Mouse (Mus musculus): ENCODE results near the gene Eipr1.

DNA sequence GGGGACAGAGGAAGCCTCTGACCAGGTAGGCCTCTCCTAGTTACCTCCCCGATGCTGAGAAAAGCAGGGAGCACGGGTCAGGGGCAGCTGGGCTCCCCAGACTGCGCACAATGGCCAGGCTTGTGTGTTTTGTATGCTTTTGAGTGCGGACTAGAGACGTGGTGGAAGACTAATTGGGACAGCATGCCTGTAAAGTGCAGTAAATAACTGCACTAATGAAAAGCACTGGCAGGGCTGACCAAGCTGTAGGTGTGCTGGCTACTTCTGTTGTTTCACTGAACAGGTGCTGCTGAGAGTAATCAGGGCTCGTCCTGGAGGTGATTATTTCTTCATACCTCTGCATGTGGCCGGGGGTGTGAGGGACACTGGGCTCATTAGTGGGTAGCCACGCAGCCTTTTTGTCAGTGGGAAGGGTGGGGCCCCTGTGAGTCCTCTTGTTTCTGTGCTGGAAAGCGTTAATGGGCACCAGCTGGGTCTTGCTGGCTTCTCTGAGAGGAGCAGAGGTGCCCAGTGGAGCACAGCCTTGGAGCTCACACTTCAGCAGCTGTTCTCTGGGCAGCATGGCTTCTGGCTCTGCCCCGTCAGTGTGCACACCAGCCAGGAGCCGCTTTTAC lies 48.3 kb downstream of the Eipr1 start:
- TF ChIP-seq TCF12 (IDR thresholded peaks at IDR 0.05; ENCODE audit: low read depth, low read length) (no peak), CTCF (conservative IDR thresholded peaks at IDR 0.05 in 1 of 2, IDR thresholded peaks at IDR 0.05 in 1 of 2; ENCODE audit: low read depth in 2 of 2, low read length in 2 of 2) (no peak), NRF1 (IDR thresholded peaks at IDR 0.05; ENCODE audit: low read depth, low read length) (no peak), MAX (IDR thresholded peaks at IDR 0.05; ENCODE audit: low read length) (no peak), POLR2A (IDR thresholded peaks at IDR 0.05; ENCODE audit: low read depth, low read length) (no peak), POLR2AphosphoS2 (IDR thresholded peaks at IDR 0.05; ENCODE audit: low read depth, low read length) (no peak), SMC3 (IDR thresholded peaks at IDR 0.05; ENCODE audit: low read depth, low read length) (no peak), PAX5 (IDR thresholded peaks at IDR 0.05; ENCODE audit: low read length) (no peak), RCOR1 (conservative IDR thresholded peaks at IDR 0.05; ENCODE audit: low read depth, low read length) (no peak), TBP (conservative IDR thresholded peaks at IDR 0.05; ENCODE audit: low read depth, low read length) (no peak), ZC3H11A (IDR thresholded peaks at IDR 0.05; ENCODE audit: low read depth, low read length) (no peak), KAT2A (IDR thresholded peaks at IDR 0.05; ENCODE audit: insufficient replicate concordance, low read length) (no peak), RAD21 (IDR thresholded peaks at IDR 0.05; ENCODE audit: low read depth, low read length) (no peak)

Data from CH12.LX (cell line).